Mouse (Mus musculus): ENCODE data around the gene Selenbp2.
"Not testable (repeated sequence)": the region's sequence is repeated elsewhere in the genome, so short reads cannot be mapped to it uniquely, and the experiment has no call there.

Selenbp2 gene

GRCm38 (mm10) chr3:94693329-94693825 is at the start of gene Selenbp2:
Gene Selenbp2 (plus strand): TSS chr3:94693556.
- DNase-seq (ENCODE audit: extremely low spot score, low spot score) = no peak

DNA sequence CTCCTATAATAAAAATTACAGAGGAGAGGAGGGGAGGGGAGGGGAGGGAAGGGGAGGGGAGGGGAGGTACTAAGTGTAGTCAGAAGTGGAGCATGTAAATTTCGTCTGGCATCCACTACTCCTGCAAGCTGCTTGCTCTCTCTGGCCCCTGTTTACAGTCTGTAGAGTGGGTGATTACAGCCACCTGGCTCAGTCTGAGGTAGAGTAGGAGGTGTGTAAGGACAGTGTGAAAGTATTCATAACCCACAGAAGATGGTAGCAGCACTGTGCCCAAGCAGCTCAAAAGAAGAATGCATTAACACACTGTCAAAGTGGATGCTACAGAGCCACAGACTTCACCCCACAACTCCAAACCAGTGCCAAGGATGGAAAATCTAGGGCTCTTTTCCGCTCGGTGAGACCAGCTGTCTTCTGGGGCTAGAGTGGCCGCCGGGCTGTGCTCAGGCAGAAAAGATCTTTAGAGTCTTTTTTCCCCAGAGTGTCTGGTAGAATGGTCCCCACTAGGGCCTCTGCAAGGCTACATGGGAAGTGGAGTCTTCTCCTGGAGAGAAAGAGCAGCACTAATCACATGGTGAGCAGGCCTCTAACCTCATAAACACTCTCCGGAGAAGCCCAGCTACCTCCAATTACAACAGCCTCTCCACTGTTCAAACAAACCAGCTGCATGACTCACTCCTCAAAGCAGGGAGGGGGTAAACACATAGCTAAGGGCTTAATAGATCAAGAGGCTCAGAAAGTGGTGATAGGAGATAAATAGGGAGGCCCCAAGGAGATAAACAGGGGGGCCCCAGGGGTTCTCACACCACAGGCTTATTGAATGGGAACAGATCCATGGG is 44.4 kb upstream of the Selenbp2 start:
- peak; percentile 14 for DNase-seq (ENCODE audit: extremely low spot score, low spot score)

GRCm38 (mm10) chr3:94650409-94650808 is 42.9 kb upstream of the Selenbp2 start:
- no peak for DNase-seq (ENCODE audit: extremely low spot score, low spot score)

DNA sequence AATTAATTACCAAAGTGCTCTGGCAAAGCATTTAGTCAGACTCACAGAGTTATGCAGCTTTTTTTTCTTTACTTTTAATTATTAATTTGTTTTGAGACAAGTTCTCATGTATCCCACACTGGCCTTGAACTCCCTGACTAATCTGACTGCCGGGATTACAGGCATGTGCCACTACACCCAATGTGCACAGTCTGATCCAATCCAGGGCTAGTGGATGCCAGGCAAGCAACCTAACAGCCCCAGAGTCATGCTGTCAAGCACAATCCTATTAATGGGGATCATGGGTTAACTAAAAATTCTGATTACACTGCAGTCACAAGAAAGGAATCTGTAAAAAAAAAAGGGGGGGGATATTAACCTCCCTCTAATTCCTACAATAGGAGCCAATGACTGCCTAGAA is 39.4 kb upstream of the Selenbp2 start:
- not testable (repeated sequence) for DNase-seq (ENCODE audit: extremely low spot score, low spot score)

DNA sequence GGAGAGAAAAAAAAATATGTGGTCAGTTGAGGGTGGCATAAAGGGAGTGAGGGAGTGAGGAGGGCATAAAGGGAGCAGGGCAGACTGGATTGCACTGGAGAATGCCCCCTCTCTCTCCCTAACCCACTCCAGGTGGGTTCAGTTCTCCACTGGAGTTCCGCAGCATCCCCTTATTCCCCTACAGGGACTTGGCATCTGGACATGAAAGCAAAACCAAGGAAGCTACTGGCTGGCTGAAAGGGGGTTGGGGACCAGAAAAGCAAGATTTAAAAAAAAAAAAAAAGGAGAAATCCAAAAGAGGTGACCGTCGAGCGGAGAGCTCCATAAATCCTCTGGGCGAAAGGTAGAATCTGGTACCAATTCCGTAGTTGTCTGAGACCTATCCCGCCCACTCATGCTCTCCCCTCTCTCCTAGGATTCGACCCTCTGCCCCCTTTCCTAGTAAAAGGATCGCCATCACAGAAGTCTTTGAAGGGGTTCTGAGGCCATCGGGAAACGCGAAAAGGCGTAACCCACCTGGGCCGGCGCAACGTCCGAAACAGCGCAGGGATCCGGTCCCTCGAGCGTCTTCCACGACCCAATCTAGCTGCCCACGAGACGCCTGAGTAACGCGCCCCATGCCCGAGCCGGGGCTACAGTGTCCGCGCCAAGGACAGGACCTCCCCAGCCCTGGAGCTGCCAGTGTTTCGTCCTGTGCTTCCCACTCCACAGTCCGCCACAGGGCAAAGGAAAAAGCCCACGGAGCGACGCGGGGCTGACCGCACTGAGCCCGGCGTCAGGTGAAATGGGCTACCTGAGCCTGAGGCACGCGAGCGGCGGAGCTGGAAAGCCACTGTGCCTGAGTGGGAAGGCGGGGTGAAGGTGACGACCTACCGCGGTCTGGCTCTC is 35.3 kb upstream of the Selenbp2 start:
- peak; percentile 30 for DNase-seq (ENCODE audit: extremely low spot score, low spot score)

DNA sequence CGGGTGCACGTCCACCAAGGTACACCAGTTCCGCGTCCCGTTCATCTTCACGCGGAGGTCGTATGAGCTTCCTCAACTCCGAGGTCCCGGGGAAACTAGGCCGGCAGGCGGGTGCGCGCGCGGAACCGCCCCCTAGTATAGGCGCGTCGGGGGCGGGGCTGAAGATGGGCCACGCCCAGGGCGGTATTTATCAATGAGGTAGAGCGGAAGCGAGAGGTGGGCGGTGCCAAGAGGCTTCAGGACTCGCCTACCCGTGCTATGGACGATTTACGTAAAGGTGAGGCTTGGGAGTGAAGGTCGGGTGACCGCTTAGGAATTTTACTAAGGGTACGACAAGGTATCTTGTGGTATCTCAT is 34.6 kb upstream of the Selenbp2 start, which contains the start of gene Tuft1:
Tuft1 (minus strand) TSS at position 133 of the 356 bp plus-strand sequence.
- not testable (repeated sequence) for DNase-seq (ENCODE audit: extremely low spot score, low spot score)

DNA sequence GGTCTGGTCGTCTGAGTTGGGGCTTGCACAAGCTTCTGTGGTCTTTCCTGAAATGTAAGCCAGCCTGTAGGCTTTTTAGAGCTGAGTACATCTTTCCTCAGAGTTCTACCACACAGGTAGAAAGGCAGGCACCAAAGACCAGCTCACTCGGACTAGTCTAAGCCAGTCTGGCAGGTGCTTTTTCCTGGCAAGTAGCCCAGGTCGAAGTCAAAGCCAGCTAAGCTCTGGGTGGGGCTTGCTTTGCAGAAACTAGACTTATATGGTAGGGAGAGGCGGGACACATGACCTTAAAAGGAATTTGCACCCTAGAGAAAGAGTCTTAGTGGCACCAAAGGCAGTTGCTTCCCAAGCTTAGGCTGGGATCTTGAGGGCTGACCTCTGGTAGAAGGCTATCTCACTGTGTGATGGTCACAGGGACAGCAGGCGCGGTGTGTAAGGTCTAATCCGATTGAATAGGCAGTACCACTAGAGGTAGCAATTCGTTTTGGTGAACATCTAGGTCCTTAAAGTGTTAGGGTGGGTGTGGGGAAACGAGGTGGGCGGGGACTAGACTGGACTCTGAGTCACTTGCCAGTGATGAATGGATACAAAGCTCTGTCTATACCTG is 34.1 kb upstream of the Selenbp2 start:
- not testable (repeated sequence) for DNase-seq (ENCODE audit: extremely low spot score, low spot score)

- not testable (repeated sequence) for DNase-seq (ENCODE audit: extremely low spot score, low spot score)
These were observed 32.5 kb upstream of the Selenbp2 start for GRCm38 (mm10) chr3:94660841-94661240.

GRCm38 (mm10) chr3:94665060-94665802 is 28.1 kb upstream of the Selenbp2 start:
- not testable (repeated sequence) for DNase-seq (ENCODE audit: extremely low spot score, low spot score)

DNA sequence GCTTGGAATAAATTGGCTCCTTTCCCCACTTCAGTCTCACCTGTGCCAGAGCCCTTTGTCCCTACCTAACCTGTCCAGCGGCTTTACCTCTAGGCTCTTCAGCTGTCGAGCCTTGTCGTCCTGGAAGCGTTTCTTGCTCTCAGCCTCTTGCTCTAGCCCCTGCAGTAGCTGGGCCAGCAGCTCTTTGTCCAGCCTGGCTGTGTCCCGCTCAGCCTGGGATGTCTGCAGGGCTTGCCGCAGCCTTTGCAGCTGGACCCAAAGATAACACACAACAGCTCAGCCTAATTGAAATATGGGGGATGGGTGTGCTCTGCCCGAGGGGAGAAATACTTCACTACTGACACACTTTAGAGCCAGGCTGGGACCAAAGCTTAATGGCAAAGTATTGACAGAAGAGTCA is 27.5 kb upstream of the Selenbp2 start:
- not testable (repeated sequence) for DNase-seq (ENCODE audit: extremely low spot score, low spot score)

DNA sequence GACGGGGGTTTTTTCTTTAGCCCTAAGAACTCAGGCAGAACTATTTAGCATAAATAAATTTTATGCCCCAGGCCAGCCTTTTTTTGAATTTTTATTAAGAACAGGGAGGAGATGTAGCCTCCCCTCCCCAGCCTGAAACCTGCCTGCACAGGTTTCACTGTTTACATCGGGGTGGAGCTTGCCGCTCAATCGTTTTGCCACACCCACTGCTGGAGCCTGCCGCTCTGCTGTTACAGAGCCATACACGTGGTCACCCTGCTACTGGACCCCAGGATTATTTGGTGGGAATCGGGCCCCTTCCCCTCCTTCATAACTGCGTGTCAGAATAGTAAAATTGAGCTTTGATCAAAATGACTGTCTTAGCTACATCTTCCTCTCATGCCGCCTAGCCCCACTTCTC is 18.3 kb upstream of the Selenbp2 start:
- DNase-seq (ENCODE audit: extremely low spot score, low spot score) = not testable (repeated sequence)

DNA sequence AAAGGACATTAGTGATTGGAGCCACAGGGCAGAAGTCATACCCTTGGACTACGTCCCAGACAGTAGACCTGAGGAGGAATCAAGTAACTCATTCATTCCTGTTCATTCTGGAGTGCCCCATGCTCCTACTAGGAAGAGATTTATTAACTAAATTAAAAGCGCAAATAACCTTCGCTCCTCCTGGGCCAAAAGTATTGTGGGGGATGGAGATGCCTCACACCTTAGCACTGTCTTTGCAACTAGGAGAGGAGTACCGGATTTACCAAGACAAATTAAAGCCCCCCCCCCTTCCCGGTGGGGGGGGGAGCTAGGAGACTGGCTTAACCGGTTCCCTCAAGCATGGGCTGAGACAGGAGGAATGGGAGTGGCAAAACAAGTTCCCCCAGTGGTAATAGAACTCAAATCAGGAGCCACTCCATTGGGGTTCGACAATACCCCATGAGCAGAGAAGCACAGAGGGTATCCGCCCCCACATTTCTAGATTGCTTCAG is 14.0 kb upstream of the Selenbp2 start:
- no peak for DNase-seq (ENCODE audit: extremely low spot score, low spot score)

GRCm38 (mm10) chr3:94680032-94680431 is 13.3 kb upstream of the Selenbp2 start:
- not testable (repeated sequence) for DNase-seq (ENCODE audit: extremely low spot score, low spot score)

- no peak for DNase-seq (ENCODE audit: extremely low spot score, low spot score)
These were observed 12.6 kb upstream of the Selenbp2 start for GRCm38 (mm10) chr3:94680783-94681182.

- no peak for DNase-seq (ENCODE audit: extremely low spot score, low spot score)
These were observed 9.7 kb upstream of the Selenbp2 start for GRCm38 (mm10) chr3:94683646-94684045.

DNA sequence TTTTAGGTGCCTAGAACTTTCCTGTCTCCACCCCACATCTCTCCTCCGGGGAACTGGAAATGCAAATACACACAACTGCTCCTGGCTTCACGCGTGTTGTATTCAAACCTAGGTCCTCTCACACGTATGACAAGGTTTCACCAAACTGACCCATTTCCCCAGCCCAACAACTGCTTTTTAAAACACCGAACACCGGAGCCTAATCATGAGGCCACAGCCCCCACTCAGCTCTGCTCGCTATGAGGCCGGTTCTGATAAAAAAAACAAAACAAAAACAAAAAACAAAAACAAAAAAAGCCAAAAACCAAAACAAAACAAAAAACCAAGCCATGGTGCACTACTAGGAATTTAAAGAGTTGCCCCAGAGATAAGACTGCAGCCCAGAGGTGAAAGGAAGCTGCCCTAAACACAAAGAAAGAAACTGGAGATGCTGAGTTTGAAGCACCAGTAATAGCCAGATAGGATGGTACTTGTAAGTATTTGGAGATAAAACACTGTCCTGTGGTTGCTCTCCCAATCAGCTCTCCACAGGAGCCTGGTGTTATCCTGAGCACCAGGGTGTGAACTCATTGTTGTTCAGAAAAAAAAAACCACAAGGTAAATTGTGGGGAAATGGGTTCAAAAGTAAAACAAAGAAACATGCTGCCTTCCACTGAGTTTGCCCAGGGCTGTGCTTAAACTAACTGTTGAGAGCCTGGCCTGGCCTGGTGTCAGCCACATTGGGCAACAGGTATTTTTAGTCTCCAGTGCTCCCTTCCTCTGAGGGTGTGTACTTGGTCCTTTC is 7.2 kb upstream of the Selenbp2 start:
- not testable (repeated sequence) for DNase-seq (ENCODE audit: extremely low spot score, low spot score)

- DNase-seq (ENCODE audit: extremely low spot score, low spot score) = not testable (repeated sequence)
These were observed 4.7 kb upstream of the Selenbp2 start for GRCm38 (mm10) chr3:94688698-94689097.

GRCm38 (mm10) chr3:94689195-94689594 is 4.2 kb upstream of the Selenbp2 start:
- DNase-seq (ENCODE audit: extremely low spot score, low spot score) = not testable (repeated sequence)

DNA sequence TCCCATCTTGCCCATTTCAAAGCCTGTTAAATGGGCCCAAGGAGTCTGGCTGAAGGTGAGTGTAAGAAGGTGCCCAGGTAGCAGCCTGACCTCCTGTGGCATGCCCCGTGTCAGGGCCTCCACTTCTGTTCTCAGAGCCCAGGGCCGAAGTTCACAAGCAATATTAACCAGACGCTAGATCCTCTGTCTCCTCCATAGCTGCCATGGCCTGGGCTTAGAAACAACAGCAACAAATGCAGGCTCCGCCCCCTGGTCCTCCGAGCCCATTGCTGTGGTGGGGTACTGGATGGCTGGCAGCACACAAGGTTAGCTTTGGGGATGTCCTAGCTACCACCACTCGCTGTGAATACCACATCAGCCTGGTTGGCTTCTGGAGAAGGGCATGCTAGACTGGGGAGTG is 3.2 kb upstream of the Selenbp2 start:
- DNase-seq (ENCODE audit: extremely low spot score, low spot score) = not testable (repeated sequence)

Data from neural tube, embryonic 10.5 days (tissue).